Mouse (Mus musculus) CD4-positive, CD25-positive, alpha-beta regulatory T cell, adult 4 months (primary cell): ENCODE results near the gene Rfx4. TPM values are rescaled to one million over a fixed set of nuclear protein-coding genes. Genes with fewer than 3 reads are reported as not detected.
A peak's percentile ranks its signal among the peaks of the same experiment; 100 is the strongest.

Experiments used
- ATAC-seq: one replicate; pipeline ENCODE4 v1.8.0; 2017
- polyA plus RNA-seq, 2 experiments: library from polyadenylated mRNA; unstranded; fragments of 100-300 nt; shearing (Covaris generic); gene quantifications; one replicate each; pipeline ENCODE4 v1.2.1; 2017

Rfx4 gene
- polyA plus RNA-seq, 2 experiments from 2014 or later = not detected

GRCm38 (mm10) chr10:84913148-84913547, 157.3 kb downstream of the Rfx4 start:
- no peak for ATAC-seq

- no peak for ATAC-seq
Observed at GRCm38 (mm10) chr10:84915476-84915875, 159.6 kb downstream of the Rfx4 start.

- peak; percentile 93 for ATAC-seq
Observed at GRCm38 (mm10) chr10:84916810-84917730, 161.2 kb downstream of the Rfx4 start, which contains the start of gene Ric8b. TSS of gene Ric8b (plus strand) at chr10:84917616.

- peak; percentile 20 for ATAC-seq
Observed at GRCm38 (mm10) chr10:84917731-84918095, 161.9 kb downstream of the Rfx4 start.

- ATAC-seq = no peak
Observed at GRCm38 (mm10) chr10:84926336-84926735, 170.5 kb downstream of the Rfx4 start.

GRCm38 (mm10) chr10:84926885-84927284, 171.0 kb downstream of the Rfx4 start:
- ATAC-seq = peak; percentile 70

- ATAC-seq = peak; percentile 42
Observed at GRCm38 (mm10) chr10:84928465-84928864, 172.6 kb downstream of the Rfx4 start.

- ATAC-seq = no peak
Observed at GRCm38 (mm10) chr10:84935553-84936209, 179.8 kb downstream of the Rfx4 start.

GRCm38 (mm10) chr10:84936832-84937515, 181.1 kb downstream of the Rfx4 start:
- ATAC-seq = no peak

- ATAC-seq = no peak
Observed at GRCm38 (mm10) chr10:84938094-84938820, 182.4 kb downstream of the Rfx4 start.

GRCm38 (mm10) chr10:84938886-84939285, 183.0 kb downstream of the Rfx4 start:
- ATAC-seq = no peak

GRCm38 (mm10) chr10:84940356-84940755, 184.5 kb downstream of the Rfx4 start:
- no peak for ATAC-seq

- no peak for ATAC-seq
Observed at GRCm38 (mm10) chr10:84945692-84946091, 189.8 kb downstream of the Rfx4 start.

- ATAC-seq = no peak
Observed at GRCm38 (mm10) chr10:84948970-84949683, 193.3 kb downstream of the Rfx4 start.

- no peak for ATAC-seq
Observed at GRCm38 (mm10) chr10:84949684-84950010, 193.8 kb downstream of the Rfx4 start.

GRCm38 (mm10) chr10:84950384-84950783, 194.5 kb downstream of the Rfx4 start:
- ATAC-seq = no peak

- no peak for ATAC-seq
Observed at GRCm38 (mm10) chr10:84954236-84954635, 198.4 kb downstream of the Rfx4 start.
